ENCODE assay signal across 12 mouse cellular contexts in genomic region chr13:60100130-60101112, GRCm38 (mm10).
DNase-seq lines count a peak whose midpoint lies in the region; ATAC-seq lines count a peak whose summit lies in the region.
"Had no signal": no experiment of that assay in that cellular context is flagged by ENCODE, and none has a peak within 500 bp of the region (broad histone marks: within the 10 kb centered on the region; RNA-seq: fewer than 3 reads in every experiment).

No protein-coding gene starts in this region.

- peak; percentile 78 for ATAC-seq in intestine, embryonic 15.5 days
- peak; percentile 47; the same call in 1 of the 2 replicates for ATAC-seq in neural tube, embryonic 15.5 days (ENCODE audit: low FRiP score)
- ATAC-seq in midbrain, embryonic 11.5 days (ENCODE audit: low FRiP score): no peak

- no peak overlapping the region for H3K4me3 ChIP-seq in intestine, embryonic 15.5 days (replicated peaks)
- H3K4me3 ChIP-seq in neural tube, embryonic 15.5 days (replicated peaks): no peak overlapping the region
- no peak overlapping the region for H3K4me3 ChIP-seq in midbrain, embryonic 11.5 days (ENCODE audit: low read depth, low read length)
- H3K4me3 ChIP-seq: heart, adult 2 months; liver, embryonic 15.5 days had no signal

- peak; percentile 74 for DNase-seq in heart, adult 11 months
- DNase-seq in heart, postnatal 36 days: no peak
- peak; percentile 90 for DNase-seq in left cerebral cortex, postnatal 4 days
- no peak for DNase-seq in left cerebral cortex, adult 18-20 months (ENCODE audit: low spot score in 2 of 2)
- no peak for DNase-seq in midbrain, embryonic 11.5 days (ENCODE audit: low spot score, missing footprints)
- DNase-seq: cerebellum, adult 11 months; heart, adult 2 months; spleen, adult 18-20 months; thymus, adult 2 months had no signal

- H3K4me1 ChIP-seq in intestine, embryonic 15.5 days (replicated peaks): 0 out of 2 replicates have a peak, but pooled peaks cover 6% of the 10 kb centered on the region
- peaks cover 14% of the 10 kb centered on the region; the same call in 1 of the 2 replicates for H3K4me1 ChIP-seq in neural tube, embryonic 15.5 days
- no peaks in the 10 kb centered on the region for H3K4me1 ChIP-seq in midbrain, embryonic 11.5 days (ENCODE audit: control insufficient read depth, insufficient read depth, low read length)
- H3K4me1 ChIP-seq: liver, embryonic 15.5 days had no signal

- 57% methylated on average over 12 of the region's 12 CpGs for WGBS in intestine, embryonic 15.5 days
- WGBS in neural tube, embryonic 15.5 days: 63% methylated on average over 12 of the region's 12 CpGs
- 81% methylated on average over 12 of the region's 12 CpGs for WGBS in midbrain, embryonic 11.5 days

- H3K36me3 ChIP-seq in intestine, embryonic 15.5 days: no peaks in the 10 kb centered on the region
- H3K36me3 ChIP-seq in neural tube, embryonic 15.5 days: no peaks in the 10 kb centered on the region
- no peaks in the 10 kb centered on the region for H3K36me3 ChIP-seq in midbrain, embryonic 11.5 days (ENCODE audit: control insufficient read depth, insufficient read depth, low read length)
- H3K36me3 ChIP-seq: liver, embryonic 15.5 days had no signal

- H3K27ac ChIP-seq in intestine, embryonic 15.5 days: 0 out of 2 replicates have a peak overlapping the region, but pooled peaks have one; percentile 49
- peak overlapping the region; percentile 6; the same call in 1 of the 2 replicates for H3K27ac ChIP-seq in neural tube, embryonic 15.5 days (replicated peaks)
- H3K27ac ChIP-seq in midbrain, embryonic 11.5 days (ENCODE audit: low read depth, low read length): no peak overlapping the region
- H3K27ac ChIP-seq: heart, adult 2 months; liver, embryonic 15.5 days had no signal

- H3K27me3 ChIP-seq in intestine, embryonic 15.5 days (replicated peaks): no peaks in the 10 kb centered on the region
- no peaks in the 10 kb centered on the region for H3K27me3 ChIP-seq in neural tube, embryonic 15.5 days (replicated peaks)
- no peaks in the 10 kb centered on the region; the same call in 1 of the 2 replicates for H3K27me3 ChIP-seq in midbrain, embryonic 11.5 days (ENCODE audit: control insufficient read depth, insufficient read depth, low read length)
- H3K27me3 ChIP-seq: liver, embryonic 15.5 days had no signal

- no peak overlapping the region for H3K9ac ChIP-seq in intestine, embryonic 15.5 days
- no peak overlapping the region for H3K9ac ChIP-seq in neural tube, embryonic 15.5 days (replicated peaks)
- no peak overlapping the region for H3K9ac ChIP-seq in midbrain, embryonic 11.5 days (ENCODE audit: low read length)
- H3K9ac ChIP-seq: liver, embryonic 15.5 days had no signal

- H3K9me3 ChIP-seq in intestine, embryonic 15.5 days: no peaks in the 10 kb centered on the region
- no peaks in the 10 kb centered on the region for H3K9me3 ChIP-seq in neural tube, embryonic 15.5 days (replicated peaks)
- H3K9me3 ChIP-seq in midbrain, embryonic 11.5 days (ENCODE audit: control insufficient read depth, low read length): no peaks in the 10 kb centered on the region; the same call in 1 of the 2 replicates
- H3K9me3 ChIP-seq: liver, embryonic 15.5 days had no signal

- H3K4me2 ChIP-seq in intestine, embryonic 15.5 days (replicated peaks): no peak overlapping the region
- no peak overlapping the region for H3K4me2 ChIP-seq in neural tube, embryonic 15.5 days
- no peak overlapping the region for H3K4me2 ChIP-seq in midbrain, embryonic 11.5 days
- H3K4me2 ChIP-seq: liver, embryonic 15.5 days had no signal

- intact Hi-C loops in heart, postnatal 36 days (cut with DNase I): no loop called here
- intact Hi-C loops in left cerebral cortex, postnatal 4 days (cut with DNase I): no loop called here

Comparison
In these comparisons a context has a peak if more than half of its experiments do, and no peak if none do; other contexts are left out.
1. DNase-seq: peak in heart, adult 11 months (single experiment) and left cerebral cortex, postnatal 4 days (single experiment); none in heart, postnatal 36 days (0 of 2), left cerebral cortex, adult 18-20 months (0 of 2) and midbrain, embryonic 11.5 days (single experiment).